Mouse (Mus musculus) liver, embryonic 14.5 days (tissue): ENCODE data around the gene Nexn.

Experiments used
- CTCF ChIP-seq: IDR thresholded peaks from 2 replicates; pipeline ENCODE4 v1.5.1; 2016; ENCODE audit warnings: antibody characterized with exemption, low read depth, control low read depth
- EP300 ChIP-seq: IDR thresholded peaks from 2 replicates; pipeline ENCODE4 v1.6.1; 2016; ENCODE audit warnings: antibody characterized with exemption, low read depth

DNA sequence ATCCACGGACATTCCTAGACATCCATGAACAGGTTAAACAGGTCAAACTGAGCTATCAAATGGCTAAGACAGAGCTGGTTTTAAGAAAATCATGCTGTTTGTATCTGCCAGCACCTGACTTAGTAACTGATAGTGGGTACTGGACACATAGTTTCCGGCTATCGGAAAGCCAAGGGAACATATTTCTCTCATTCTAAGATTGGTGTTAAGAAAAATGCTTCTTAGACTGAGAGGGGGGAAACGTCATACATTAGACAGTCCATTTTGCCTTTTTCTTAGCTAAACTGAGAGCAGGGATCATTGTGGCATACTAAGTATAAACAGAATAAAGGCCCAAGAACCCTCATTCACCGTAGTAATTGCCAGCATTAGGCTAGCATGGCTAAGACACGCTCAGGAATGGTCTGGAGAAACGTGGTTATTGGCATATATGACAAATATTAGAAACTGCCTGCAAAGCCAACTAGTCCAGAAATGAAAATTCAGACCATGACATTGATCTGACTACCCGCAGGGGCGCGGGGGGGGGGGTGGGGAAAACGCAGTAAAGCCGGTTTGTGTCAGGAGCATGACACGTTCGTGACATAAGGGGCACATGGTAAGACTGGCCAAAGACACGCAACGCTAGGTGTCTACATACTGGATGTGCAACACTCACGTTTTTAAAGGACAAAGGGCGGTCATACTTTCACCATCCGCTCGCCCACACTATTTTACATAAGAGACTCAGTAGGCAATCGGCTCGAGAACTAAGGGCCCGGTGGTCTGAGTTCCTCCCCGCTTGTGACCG, 56.8 kb downstream of the Nexn start:
- TF ChIP-seq CTCF, result no peak
- TF ChIP-seq EP300, result no peak
